Mouse (Mus musculus) stomach, postnatal 0 days (tissue): Measurements from ENCODE around the gene Gse1. TPM values are rescaled to one million over a fixed set of nuclear protein-coding genes. Genes with fewer than 3 reads are reported as not detected.

Source experiments
- ATAC-seq: fragments of 200-750 bp; cut with Nextera tagmentation; 2 replicates; pipeline ENCODE4 v1.8.0; 2017; ENCODE audit not compliant: low FRiP score, low TSS enrichment
- DNase-seq: peaks from one replicate; pipeline ENCODE4 v3.0.0-alpha.2; 2016; ENCODE audit warnings: low spot score
- H3K27ac ChIP-seq: fragments of 300-500 bp; sonication (generic); replicated peaks from 2 replicates; pipeline ENCODE4 v1.5.1; 2014; ENCODE audit warnings: mild to moderate bottlenecking, control low read depth
- H3K27me3 ChIP-seq: fragments of 300-500 bp; sonication (generic); 2 replicates; pipeline ENCODE4 v1.6.1; 2014; ENCODE audit warnings: low read length; ENCODE audit not compliant: control insufficient read depth, insufficient read depth
- H3K36me3 ChIP-seq: fragments of 300-500 bp; sonication (generic); 2 replicates; pipeline ENCODE4 v1.6.1; 2014; ENCODE audit warnings: low read length, mixed read lengths; ENCODE audit not compliant: control insufficient read depth, insufficient read depth
- H3K4me1 ChIP-seq: fragments of 300-500 bp; sonication (generic); replicated peaks from 2 replicates; pipeline ENCODE4 v1.6.1; 2014; ENCODE audit warnings: antibody characterized with exemption; ENCODE audit not compliant: control insufficient read depth, insufficient read depth
- H3K4me2 ChIP-seq: fragments of 300-500 bp; sonication (generic); replicated peaks from 2 replicates; pipeline ENCODE4 v1.6.1; 2014; ENCODE audit warnings: low read depth, mild to moderate bottlenecking, control low read depth, moderate library complexity
- H3K4me3 ChIP-seq: fragments of 300-500 bp; sonication (generic); 2 replicates; pipeline ENCODE4 v1.5.1; 2014; ENCODE audit warnings: low read depth, low read length, control low read depth
- H3K9ac ChIP-seq: fragments of 300-500 bp; sonication (generic); 2 replicates; pipeline ENCODE4 v1.6.1; 2014; ENCODE audit warnings: mild to moderate bottlenecking, low read length, control low read depth, mixed read lengths
- H3K9me3 ChIP-seq: fragments of 300-500 bp; sonication (generic); 2 replicates; pipeline ENCODE4 v1.6.1; 2016; ENCODE audit warnings: low read length; ENCODE audit not compliant: control insufficient read depth
- CTCF ChIP-seq: IDR thresholded peaks from 2 replicates; pipeline ENCODE4 v1.5.1; 2016; ENCODE audit warnings: antibody characterized with exemption, low read depth, mild to moderate bottlenecking, moderate library complexity
- EP300 ChIP-seq: optimal IDR thresholded peaks from 2 replicates; pipeline ENCODE3; 2016; ENCODE audit warnings: antibody characterized with exemption
- WGBS: fragments of 180-500 bp; shearing (Covaris S2); extraction: QIAGEN DNeasy Blood & Tissue Kit; methylation state at CpG from one replicate; pipeline ENCODE4 v1.1.7; 2014; 5-methylcytosine and 5-hydroxymethylcytosine counted together
- polyA plus RNA-seq: library from polyadenylated mRNA; unstranded; fragments of >200 nt; fragmentation: Nextera tagmentation; extraction: Ambion mirVana; gene quantifications from 2 replicates; pipeline ENCODE4 v1.2.1, GENCODE M21; 2015

The Gse1 gene
- polyA plus RNA-seq, 1 experiment from 2014 or later = 6.4 TPM

DNA sequence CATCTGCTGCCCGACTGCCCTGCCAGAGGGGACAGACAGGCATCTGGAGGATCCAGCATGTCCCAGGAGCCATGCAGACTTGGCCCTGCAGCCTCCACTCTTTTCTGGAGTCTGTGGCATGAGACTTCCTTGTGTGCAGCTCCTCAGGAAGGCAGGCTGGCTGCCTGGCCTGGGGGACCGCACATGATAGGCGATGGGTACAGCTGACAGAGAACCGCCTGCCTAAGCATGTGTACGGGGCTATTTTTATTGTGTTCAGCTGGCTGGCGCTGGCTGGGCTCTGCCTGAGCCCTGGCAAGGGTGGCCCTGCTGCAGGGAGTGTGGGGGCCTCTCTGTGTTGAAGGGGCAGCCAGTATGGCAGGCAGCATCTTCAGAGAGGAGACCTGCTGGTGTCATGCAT is 256.2 kb downstream of the Gse1 start:
- 61% methylated on average over 6 of the region's 6 CpGs for WGBS
- H3K4me1 ChIP-seq = no peaks in the 10 kb centered on the region
- ATAC-seq (no peak), DNase-seq (no peak)
- H3K27ac ChIP-seq = no peak overlapping the region
- H3K9me3 ChIP-seq = no peaks in the 10 kb centered on the region
- H3K4me2 ChIP-seq = no peak overlapping the region
- TF ChIP-seq CTCF (no peak), EP300 (no peak)
- H3K36me3 ChIP-seq = no peaks in the 10 kb centered on the region
- H3K9ac ChIP-seq = no peak overlapping the region
- no peaks in the 10 kb centered on the region for H3K27me3 ChIP-seq
- no peak overlapping the region for H3K4me3 ChIP-seq

DNA sequence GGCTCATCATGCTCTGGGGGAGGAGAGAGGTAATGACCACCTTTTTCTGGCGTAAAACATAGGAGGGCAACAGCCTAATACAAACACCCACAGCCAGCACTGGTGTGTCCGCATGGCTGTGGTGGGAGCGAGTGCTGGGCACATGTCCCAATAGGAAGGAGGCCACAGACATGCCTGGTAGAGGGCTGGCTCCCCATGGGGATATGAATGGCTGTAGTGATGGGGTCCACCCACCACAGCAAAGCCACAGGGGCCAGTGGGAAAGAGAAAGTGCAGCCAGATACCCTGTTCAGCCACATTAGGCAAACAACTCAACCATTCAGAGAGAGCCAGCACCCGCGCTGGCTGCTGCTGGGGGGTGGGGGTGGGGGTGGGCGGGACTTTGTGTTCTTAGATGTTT is 256.9 kb downstream of the Gse1 start:
- WGBS = 56% methylated on average over 6 of the region's 6 CpGs
- DNase-seq (no peak), ATAC-seq (no peak)
- H3K27ac ChIP-seq = no peak overlapping the region
- H3K27me3 ChIP-seq = no peaks in the 10 kb centered on the region
- H3K9ac ChIP-seq = no peak overlapping the region
- H3K4me3 ChIP-seq = no peak overlapping the region
- H3K9me3 ChIP-seq = no peaks in the 10 kb centered on the region
- no peaks in the 10 kb centered on the region for H3K36me3 ChIP-seq
- no peak overlapping the region for H3K4me2 ChIP-seq
- TF ChIP-seq CTCF (no peak), EP300 (no peak)
- no peaks in the 10 kb centered on the region for H3K4me1 ChIP-seq

DNA sequence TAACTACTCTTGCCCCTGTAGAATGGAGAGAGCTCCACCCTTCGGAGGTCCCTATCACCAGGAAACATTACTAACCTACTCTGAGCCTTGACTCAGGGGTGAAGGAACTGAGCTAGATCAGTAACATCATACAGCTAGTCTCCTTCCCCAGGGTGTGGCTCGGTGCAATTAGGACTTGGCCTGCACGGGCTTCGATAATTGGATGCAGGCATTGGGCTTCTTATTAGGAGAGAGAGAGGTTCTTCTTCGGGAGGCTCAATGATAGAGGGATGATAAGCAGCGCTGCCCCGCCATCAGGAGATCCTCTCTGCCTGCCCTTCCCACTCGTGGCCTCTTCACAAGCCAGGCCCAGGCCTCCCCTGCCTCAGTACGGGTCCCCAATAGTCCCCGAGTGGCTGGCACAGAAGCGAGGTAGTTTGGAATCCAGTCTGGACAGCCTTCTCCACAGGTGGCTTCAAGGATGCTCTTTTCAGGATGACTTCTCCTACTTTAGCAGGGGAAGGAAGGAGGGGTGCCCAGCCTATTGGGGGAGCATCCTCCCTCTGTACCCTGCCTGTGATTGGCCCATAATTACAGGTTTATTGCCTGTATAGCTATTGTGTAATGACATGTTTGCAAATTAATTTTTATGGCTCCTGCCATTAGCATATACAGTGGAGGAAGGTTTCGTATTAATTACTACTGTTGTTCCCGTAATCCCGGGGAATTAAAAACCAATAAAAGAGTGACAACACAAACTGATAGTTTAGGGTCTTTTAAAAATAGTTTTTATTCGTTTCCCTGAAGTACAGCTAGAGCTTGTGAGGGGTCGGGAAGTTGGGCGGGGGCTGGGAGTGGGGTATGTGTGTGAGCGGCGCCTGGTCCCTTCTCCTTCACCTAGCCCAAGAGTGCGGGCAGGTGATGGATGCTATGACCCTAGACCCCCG is 257.6 kb downstream of the Gse1 start:
- ATAC-seq (no peak), DNase-seq (no peak)
- Histone ChIP-seq H3K36me3 (no peaks in the 10 kb centered on the region), H3K9ac (no peak overlapping the region), H3K27ac (no peak overlapping the region), H3K4me2 (no peak overlapping the region), H3K27me3 (no peaks in the 10 kb centered on the region), H3K4me3 (no peak overlapping the region), H3K4me1 (no peaks in the 10 kb centered on the region), H3K9me3 (no peaks in the 10 kb centered on the region)
- no peak for TF ChIP-seq CTCF
- no peak for TF ChIP-seq EP300
- 61% methylated on average over 21 of the region's 21 CpGs for WGBS

DNA sequence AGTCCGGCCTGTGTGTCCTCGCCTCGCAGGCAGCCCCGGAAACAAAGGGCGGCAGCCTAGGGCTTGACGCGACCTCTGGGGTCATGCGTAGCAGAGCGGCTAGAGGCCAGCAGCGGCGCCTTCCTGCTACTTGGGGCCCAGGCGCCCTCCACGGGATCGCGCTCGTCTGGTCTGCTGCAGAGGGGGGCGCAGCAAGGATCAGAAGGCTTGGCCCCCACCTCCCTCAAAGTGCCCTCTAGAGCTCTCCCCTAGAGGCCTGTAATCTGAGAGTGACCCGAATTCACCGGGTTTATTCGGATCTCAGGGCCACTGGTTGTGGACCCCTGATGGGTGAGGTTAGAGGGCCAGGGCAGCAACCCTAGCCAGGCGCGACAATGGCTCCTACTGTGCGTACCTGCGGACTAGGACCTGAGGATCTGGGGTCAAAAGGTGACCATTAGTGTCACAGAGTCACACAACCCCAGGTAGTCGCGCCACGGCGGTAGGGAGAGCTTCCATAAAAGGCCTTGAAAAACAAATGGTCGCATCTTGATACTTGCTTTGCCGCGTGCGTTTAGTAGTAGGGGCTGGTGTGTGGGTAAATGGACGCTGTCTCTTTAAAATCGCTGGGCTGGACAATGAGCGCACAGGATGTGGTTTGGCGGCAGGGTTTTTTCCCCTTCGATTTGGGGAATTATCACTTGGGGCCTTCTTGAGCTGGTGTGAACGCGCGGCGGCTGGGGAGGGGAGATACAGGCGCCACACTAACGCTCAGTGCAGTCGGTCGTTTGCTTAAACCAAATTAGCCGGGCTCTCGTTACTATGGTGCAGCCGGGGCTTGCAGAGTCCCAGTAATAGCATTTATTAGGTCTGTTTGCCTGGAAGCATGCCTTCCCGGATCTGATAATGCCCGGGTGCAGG is 258.5 kb downstream of the Gse1 start:
- 18% methylated on average over 50 of the region's 50 CpGs for WGBS
- ATAC-seq (no peak), DNase-seq (no peak)
- Histone ChIP-seq H3K4me2 (peak overlapping the region; percentile 98), H3K4me1 (no peaks in the 10 kb centered on the region), H3K9me3 (no peaks in the 10 kb centered on the region), H3K27ac (peak overlapping the region; percentile 91), H3K9ac (peak overlapping the region; percentile 80), H3K36me3 (no peaks in the 10 kb centered on the region), H3K4me3 (peak overlapping the region; percentile 75), H3K27me3 (no peaks in the 10 kb centered on the region)
- TF ChIP-seq CTCF = no peak
- TF ChIP-seq EP300 = no peak

DNA sequence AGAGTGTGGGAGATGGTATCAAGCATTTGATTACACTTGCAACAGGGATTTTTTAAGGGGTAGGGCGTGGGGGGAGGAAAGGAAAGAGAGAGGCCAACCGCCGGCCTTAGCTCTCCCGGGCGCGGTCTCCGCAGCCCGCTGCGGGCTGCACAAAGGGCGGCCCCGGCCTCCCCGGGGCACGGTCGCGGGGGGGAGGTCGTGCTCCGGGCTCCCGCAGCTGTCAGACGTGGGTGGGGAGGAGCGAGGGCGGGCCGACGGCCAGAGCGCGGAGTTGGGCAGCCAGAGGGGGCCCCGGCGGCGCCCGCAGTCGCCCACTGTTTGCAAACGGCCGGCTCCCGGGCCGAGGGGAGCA is 259.1 kb downstream of the Gse1 start:
- no peaks in the 10 kb centered on the region for H3K27me3 ChIP-seq
- WGBS = under 1% methylated on average over 34 of the region's 34 CpGs
- H3K4me2 ChIP-seq = peak overlapping the region; percentile 98
- TF ChIP-seq EP300 = no peak
- TF ChIP-seq CTCF = 0 out of 2 replicates have a peak, but pooled peaks have one; percentile 3
- H3K9me3 ChIP-seq = no peaks in the 10 kb centered on the region
- no peaks in the 10 kb centered on the region for H3K36me3 ChIP-seq
- H3K9ac ChIP-seq = peak overlapping the region; percentile 80
- peak; percentile 72 for DNase-seq
- no peak for ATAC-seq
- no peaks in the 10 kb centered on the region for H3K4me1 ChIP-seq
- peak overlapping the region; percentile 91 for H3K27ac ChIP-seq
- H3K4me3 ChIP-seq = peak overlapping the region; percentile 75
